Mouse (Mus musculus): Measurements from ENCODE around the gene BC048507. TPM values are rescaled to one million over a fixed set of nuclear protein-coding genes. Genes with fewer than 3 reads are reported as not detected.
"Not testable (repeated sequence)": the region's sequence is repeated elsewhere in the genome, so short reads cannot be mapped to it uniquely, and the experiment has no call there.

BC048507 gene
- polyA plus RNA-seq, 1 experiment = not detected

- H3K27me3 ChIP-seq (ENCODE audit: control insufficient read depth, insufficient read depth, insufficient read length) = no peaks in the 10 kb centered on the region
Observed at GRCm38 (mm10) chr13:67853983-67854382, 9.1 kb upstream of the BC048507 start.

GRCm38 (mm10) chr13:67857317-67857716 lies 5.8 kb upstream of the BC048507 start:
- Histone ChIP-seq H3K36me3 (ENCODE audit: control insufficient read depth, insufficient read depth) (no peaks in the 10 kb centered on the region), H3K79me2 (ENCODE audit: control insufficient read depth, insufficient read depth) (no peaks in the 10 kb centered on the region), H3K27me3 (ENCODE audit: control insufficient read depth, insufficient read depth, insufficient read length) (no peaks in the 10 kb centered on the region), H3ac (ENCODE audit: control insufficient read depth, insufficient read length, low read depth) (no peak overlapping the region), H3K4me3 (ENCODE audit: insufficient read depth, poor library complexity, severe bottlenecking) (no peak overlapping the region), H3K79me3 (ENCODE audit: low read depth) (no peaks in the 10 kb centered on the region)
- TF ChIP-seq MYOD1 (IDR thresholded peaks at IDR 0.05; ENCODE audit: control insufficient read depth, insufficient read length, low read depth) (no peak), MYOG (IDR thresholded peaks at IDR 0.05; ENCODE audit: control insufficient read depth, extremely low read depth, insufficient read length) (no peak), MAX (IDR thresholded peaks at IDR 0.05) (no peak), USF1 (IDR thresholded peaks at IDR 0.05; ENCODE audit: low read depth) (no peak), CTCF (IDR thresholded peaks at IDR 0.05; ENCODE audit: control insufficient read depth, insufficient read depth, insufficient read length) (no peak), CEBPB (IDR thresholded peaks at IDR 0.05; ENCODE audit: low read depth) (no peak), FOSL1 (IDR thresholded peaks at IDR 0.05; ENCODE audit: insufficient read depth, low read length, poor library complexity, severe bottlenecking) (no peak)

More at GRCm38 (mm10) chr13:67853983-67854382, 9.1 kb upstream of the BC048507 start:
- Histone ChIP-seq H3ac (ENCODE audit: control insufficient read depth, insufficient read length, low read depth) (no peak overlapping the region), H3K36me3 (ENCODE audit: control insufficient read depth, insufficient read depth) (no peaks in the 10 kb centered on the region), H3K79me2 (ENCODE audit: control insufficient read depth, insufficient read depth) (no peaks in the 10 kb centered on the region), H3K79me3 (ENCODE audit: low read depth) (no peaks in the 10 kb centered on the region), H3K4me3 (ENCODE audit: insufficient read depth, poor library complexity, severe bottlenecking) (no peak overlapping the region)
- no peak for TF ChIP-seq MYOG (IDR thresholded peaks at IDR 0.05; ENCODE audit: control insufficient read depth, extremely low read depth, insufficient read length)

- H3K4me3 ChIP-seq (ENCODE audit: insufficient read depth, poor library complexity, severe bottlenecking) = no peak overlapping the region
- no peak for TF ChIP-seq CTCF (IDR thresholded peaks at IDR 0.05; ENCODE audit: control insufficient read depth, insufficient read depth, insufficient read length)
- TF ChIP-seq FOSL1 (IDR thresholded peaks at IDR 0.05; ENCODE audit: insufficient read depth, low read length, poor library complexity, severe bottlenecking) = no peak
- no peak for TF ChIP-seq MYOD1 (IDR thresholded peaks at IDR 0.05; ENCODE audit: control insufficient read depth, insufficient read length, low read depth)
- TF ChIP-seq USF1 (IDR thresholded peaks at IDR 0.05; ENCODE audit: low read depth) = no peak
- no peak for TF ChIP-seq CEBPB (IDR thresholded peaks at IDR 0.05; ENCODE audit: low read depth)
- TF ChIP-seq MAX (IDR thresholded peaks at IDR 0.05) = no peak
- no peak for TF ChIP-seq MYOG (IDR thresholded peaks at IDR 0.05; ENCODE audit: control insufficient read depth, extremely low read depth, insufficient read length)
- no peak overlapping the region for H3ac ChIP-seq (ENCODE audit: control insufficient read depth, insufficient read length, low read depth)
- H3K79me2 ChIP-seq (ENCODE audit: control insufficient read depth, insufficient read depth) = no peaks in the 10 kb centered on the region
- H3K79me3 ChIP-seq (ENCODE audit: low read depth) = no peaks in the 10 kb centered on the region
- no peaks in the 10 kb centered on the region for H3K27me3 ChIP-seq (ENCODE audit: control insufficient read depth, insufficient read depth, insufficient read length)
- no peaks in the 10 kb centered on the region for H3K36me3 ChIP-seq (ENCODE audit: control insufficient read depth, insufficient read depth)
Observed at GRCm38 (mm10) chr13:67862508-67862907, 618 bp upstream of the BC048507 start.

- Histone ChIP-seq H3K36me3 (ENCODE audit: control insufficient read depth, insufficient read depth) (no peaks in the 10 kb centered on the region), H3K79me3 (ENCODE audit: low read depth) (no peaks in the 10 kb centered on the region), H3K27me3 (ENCODE audit: control insufficient read depth, insufficient read depth, insufficient read length) (no peaks in the 10 kb centered on the region), H3K4me3 (ENCODE audit: insufficient read depth, poor library complexity, severe bottlenecking) (no peak overlapping the region), H3K79me2 (ENCODE audit: control insufficient read depth, insufficient read depth) (no peaks in the 10 kb centered on the region), H3ac (ENCODE audit: control insufficient read depth, insufficient read length, low read depth) (no peak overlapping the region)
- TF ChIP-seq USF1 (IDR thresholded peaks at IDR 0.05; ENCODE audit: low read depth) (no peak), MYOD1 (IDR thresholded peaks at IDR 0.05; ENCODE audit: control insufficient read depth, insufficient read length, low read depth) (no peak), MYOG (IDR thresholded peaks at IDR 0.05; ENCODE audit: control insufficient read depth, extremely low read depth, insufficient read length) (no peak), FOSL1 (IDR thresholded peaks at IDR 0.05; ENCODE audit: insufficient read depth, low read length, poor library complexity, severe bottlenecking) (no peak), CEBPB (IDR thresholded peaks at IDR 0.05; ENCODE audit: low read depth) (no peak), CTCF (IDR thresholded peaks at IDR 0.05; ENCODE audit: control insufficient read depth, insufficient read depth, insufficient read length) (no peak), MAX (IDR thresholded peaks at IDR 0.05) (no peak)
Observed at GRCm38 (mm10) chr13:67864764-67865350, 1.7 kb downstream of the BC048507 start.

- Histone ChIP-seq H3K79me3 (ENCODE audit: low read depth) (no peaks in the 10 kb centered on the region), H3K27me3 (ENCODE audit: control insufficient read depth, insufficient read depth, insufficient read length) (no peaks in the 10 kb centered on the region), H3ac (ENCODE audit: control insufficient read depth, insufficient read length, low read depth) (no peak overlapping the region), H3K79me2 (ENCODE audit: control insufficient read depth, insufficient read depth) (no peaks in the 10 kb centered on the region), H3K4me3 (ENCODE audit: insufficient read depth, poor library complexity, severe bottlenecking) (no peak overlapping the region), H3K36me3 (ENCODE audit: control insufficient read depth, insufficient read depth) (no peaks in the 10 kb centered on the region)
- TF ChIP-seq CEBPB (IDR thresholded peaks at IDR 0.05; ENCODE audit: low read depth) = no peak
- TF ChIP-seq FOSL1 (IDR thresholded peaks at IDR 0.05; ENCODE audit: insufficient read depth, low read length, poor library complexity, severe bottlenecking) = no peak
- no peak for TF ChIP-seq CTCF (IDR thresholded peaks at IDR 0.05; ENCODE audit: control insufficient read depth, insufficient read depth, insufficient read length)
- TF ChIP-seq MYOG (IDR thresholded peaks at IDR 0.05; ENCODE audit: control insufficient read depth, extremely low read depth, insufficient read length) = no peak
- no peak for TF ChIP-seq MAX (IDR thresholded peaks at IDR 0.05)
- TF ChIP-seq MYOD1 (IDR thresholded peaks at IDR 0.05; ENCODE audit: control insufficient read depth, insufficient read length, low read depth) = no peak
- no peak for TF ChIP-seq USF1 (IDR thresholded peaks at IDR 0.05; ENCODE audit: low read depth)
Observed at GRCm38 (mm10) chr13:67867899-67868298, 4.8 kb downstream of the BC048507 start.

GRCm38 (mm10) chr13:67876049-67876698 lies 13.0 kb downstream of the BC048507 start:
- H3K79me3 ChIP-seq (ENCODE audit: low read depth); H3K36me3 ChIP-seq (ENCODE audit: control insufficient read depth, insufficient read depth); H3ac ChIP-seq (ENCODE audit: control insufficient read depth, insufficient read length, low read depth); H3K79me2 ChIP-seq (ENCODE audit: control insufficient read depth, insufficient read depth); H3K4me3 ChIP-seq (ENCODE audit: insufficient read depth, poor library complexity, severe bottlenecking); H3K27me3 ChIP-seq (ENCODE audit: control insufficient read depth, insufficient read depth, insufficient read length): not testable (repeated sequence)
